Mouse (Mus musculus): ENCODE results near the gene Trim24. TPM values are rescaled to one million over a fixed set of nuclear protein-coding genes. Genes with fewer than 3 reads are reported as not detected.
A peak's percentile ranks its signal among the peaks of the same experiment; 100 is the strongest.
"Not testable (repeated sequence)": the region's sequence is repeated elsewhere in the genome, so short reads cannot be mapped to it uniquely, and the experiment has no call there.

Trim24 gene
- polyA plus RNA-seq (2012; rRNA removed), result 14.9 and 16.2 TPM in 2 replicates

GRCm38 (mm10) chr6:37870245-37871136, at the start of gene Trim24:
Gene Trim24 (plus strand): TSS chr6:37870811.
- DNase-seq (ENCODE audit: low read depth), result peak; percentile 74

- no peak for DNase-seq (ENCODE audit: low read depth)
These were observed 49.0 kb upstream of the Trim24 start for GRCm38 (mm10) chr6:37821531-37822051.

GRCm38 (mm10) chr6:37822390-37822789, 48.2 kb upstream of the Trim24 start:
- DNase-seq (ENCODE audit: low read depth), result no peak

GRCm38 (mm10) chr6:37823731-37824130, 46.9 kb upstream of the Trim24 start:
- no peak for DNase-seq (ENCODE audit: low read depth)

GRCm38 (mm10) chr6:37825331-37826115, 45.1 kb upstream of the Trim24 start:
- DNase-seq (ENCODE audit: low read depth), result not testable (repeated sequence)

GRCm38 (mm10) chr6:37828955-37829354, 41.7 kb upstream of the Trim24 start:
- DNase-seq (ENCODE audit: low read depth), result no peak

- DNase-seq (ENCODE audit: low read depth), result no peak
These were observed 41.0 kb upstream of the Trim24 start for GRCm38 (mm10) chr6:37829631-37830030.

GRCm38 (mm10) chr6:37833691-37834090, 36.9 kb upstream of the Trim24 start:
- no peak for DNase-seq (ENCODE audit: low read depth)

- not testable (repeated sequence) for DNase-seq (ENCODE audit: low read depth)
These were observed 33.6 kb upstream of the Trim24 start for GRCm38 (mm10) chr6:37836951-37837565.

- no peak for DNase-seq (ENCODE audit: low read depth)
These were observed 27.6 kb upstream of the Trim24 start for GRCm38 (mm10) chr6:37842779-37843605.

GRCm38 (mm10) chr6:37843647-37844273, 26.9 kb upstream of the Trim24 start:
- no peak for DNase-seq (ENCODE audit: low read depth)

GRCm38 (mm10) chr6:37844947-37845346, 25.7 kb upstream of the Trim24 start:
- DNase-seq (ENCODE audit: low read depth), result not testable (repeated sequence)

- DNase-seq (ENCODE audit: low read depth), result not testable (repeated sequence)
These were observed 23.1 kb upstream of the Trim24 start for GRCm38 (mm10) chr6:37847531-37847930.

GRCm38 (mm10) chr6:37851352-37851751, 19.3 kb upstream of the Trim24 start:
- DNase-seq (ENCODE audit: low read depth), result no peak

- no peak for DNase-seq (ENCODE audit: low read depth)
These were observed 17.3 kb upstream of the Trim24 start for GRCm38 (mm10) chr6:37853289-37853688.

GRCm38 (mm10) chr6:37855384-37855783, 15.2 kb upstream of the Trim24 start:
- DNase-seq (ENCODE audit: low read depth), result no peak

- not testable (repeated sequence) for DNase-seq (ENCODE audit: low read depth)
These were observed 14.3 kb upstream of the Trim24 start for GRCm38 (mm10) chr6:37856300-37856699.

GRCm38 (mm10) chr6:37857196-37857874, 13.3 kb upstream of the Trim24 start:
- DNase-seq (ENCODE audit: low read depth), result no peak

GRCm38 (mm10) chr6:37858126-37858525, 12.5 kb upstream of the Trim24 start:
- DNase-seq (ENCODE audit: low read depth), result no peak

- no peak for DNase-seq (ENCODE audit: low read depth)
These were observed 7.7 kb upstream of the Trim24 start for GRCm38 (mm10) chr6:37862893-37863292.
